Mouse (Mus musculus): ENCODE results near the gene Gpx3.

The Gpx3 gene

GRCm38 (mm10) chr11:54881051-54881474 is 21.2 kb upstream of the Gpx3 start:
- DNase-seq: peak in 1 of 2 experiments; percentile 36

GRCm38 (mm10) chr11:54882671-54883070 is 19.6 kb upstream of the Gpx3 start:
- peak; percentile 66 to 80 for DNase-seq

- no peak for DNase-seq
These were observed 17.9 kb upstream of the Gpx3 start for GRCm38 (mm10) chr11:54884197-54884828.

- DNase-seq: peak; percentile 86 to 90
These were observed 17.3 kb upstream of the Gpx3 start for GRCm38 (mm10) chr11:54884937-54885336.

GRCm38 (mm10) chr11:54885406-54885805 is 16.8 kb upstream of the Gpx3 start:
- DNase-seq: peak in 1 of 2 experiments; percentile 44

GRCm38 (mm10) chr11:54887927-54888326 is 14.3 kb upstream of the Gpx3 start:
- peak in 1 of 2 experiments; percentile 49 for DNase-seq

- no peak for DNase-seq
These were observed 10.9 kb upstream of the Gpx3 start for GRCm38 (mm10) chr11:54891341-54891740.

- no peak for DNase-seq
These were observed 10.2 kb upstream of the Gpx3 start for GRCm38 (mm10) chr11:54892091-54892490.

GRCm38 (mm10) chr11:54894589-54894988 is 7.7 kb upstream of the Gpx3 start:
- DNase-seq: no peak

- DNase-seq: peak in 1 of 2 experiments; percentile 48
These were observed 5.6 kb upstream of the Gpx3 start for GRCm38 (mm10) chr11:54896646-54897045.

GRCm38 (mm10) chr11:54897470-54897869 is 4.8 kb upstream of the Gpx3 start:
- DNase-seq: peak; percentile 31 to 53

- DNase-seq: no peak
These were observed 2.6 kb upstream of the Gpx3 start for GRCm38 (mm10) chr11:54899657-54900056.

- DNase-seq: no peak
These were observed 1.1 kb downstream of the Gpx3 start for GRCm38 (mm10) chr11:54903339-54903738.

- peak; percentile 52 to 66 for DNase-seq
These were observed 1.9 kb downstream of the Gpx3 start for GRCm38 (mm10) chr11:54903940-54904706.

GRCm38 (mm10) chr11:54905086-54905485 is 2.8 kb downstream of the Gpx3 start:
- no peak for DNase-seq

- DNase-seq: no peak
These were observed 3.7 kb downstream of the Gpx3 start for GRCm38 (mm10) chr11:54905931-54906330.

GRCm38 (mm10) chr11:54906466-54906865 is 4.2 kb downstream of the Gpx3 start:
- DNase-seq: no peak

GRCm38 (mm10) chr11:54907259-54907658 is 5.0 kb downstream of the Gpx3 start:
- no peak for DNase-seq

GRCm38 (mm10) chr11:54909273-54909672 is 7.0 kb downstream of the Gpx3 start:
- no peak for DNase-seq

- DNase-seq: no peak
These were observed 7.9 kb downstream of the Gpx3 start for GRCm38 (mm10) chr11:54910081-54910665.

GRCm38 (mm10) chr11:54911201-54911600 is 8.9 kb downstream of the Gpx3 start:
- DNase-seq: no peak

GRCm38 (mm10) chr11:54911671-54912502 is 9.6 kb downstream of the Gpx3 start:
- no peak for DNase-seq

Data from lung, adult 18-20 months (tissue).